Mouse (Mus musculus) 416B (cell line): ENCODE results near the gene Lrig1.
"Not testable (repeated sequence)": the region's sequence is repeated elsewhere in the genome, so short reads cannot be mapped to it uniquely, and the experiment has no call there.

Experiments
- DNase-seq: peaks from one replicate; pipeline ENCODE4 v3.0.0; 2011; ENCODE audit warnings: low read depth

Gene Lrig1

GRCm38 (mm10) chr6:94575526-94576166 is 124.3 kb downstream of the Lrig1 start:
- no peak for DNase-seq

DNA sequence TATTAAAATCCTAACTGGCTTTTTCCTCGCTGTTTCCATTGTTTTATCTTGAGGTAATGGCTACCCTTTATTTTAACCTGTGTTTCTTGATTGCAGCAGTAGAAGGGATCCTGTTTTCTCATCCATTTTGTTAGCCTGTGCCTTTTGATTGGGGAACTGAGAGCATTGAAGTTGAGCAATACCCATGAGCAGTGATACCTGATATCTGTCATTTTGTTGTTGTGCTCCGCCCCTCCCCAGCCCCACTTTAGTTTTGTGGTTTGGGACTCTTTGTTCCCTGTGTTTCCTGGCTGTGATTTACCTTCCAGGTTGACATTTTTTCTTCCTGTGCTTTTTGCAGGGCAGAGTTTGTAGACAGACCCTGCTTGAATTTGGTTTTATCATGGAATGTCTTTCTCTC is 131.9 kb downstream of the Lrig1 start:
- peak; percentile 18 for DNase-seq

DNA sequence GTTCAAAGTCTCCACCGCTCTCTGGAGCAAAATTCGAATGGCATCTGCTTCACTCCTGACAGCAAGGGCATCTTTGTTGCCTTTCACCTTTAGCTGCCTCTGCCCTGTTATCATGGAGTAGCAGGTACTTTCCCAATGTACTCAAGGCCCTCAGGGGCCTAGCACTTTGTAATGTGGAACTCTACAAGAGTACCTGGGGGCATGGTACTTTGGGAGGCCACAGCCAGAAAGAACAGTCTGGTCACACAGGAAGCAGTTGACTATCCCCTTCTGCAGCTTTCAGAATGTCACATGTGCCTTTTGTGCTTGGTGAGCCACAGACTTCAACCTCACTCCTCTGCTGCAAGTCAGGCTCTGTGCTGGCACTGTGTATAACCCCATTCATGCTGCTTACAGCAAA is 134.2 kb downstream of the Lrig1 start:
- no peak for DNase-seq

DNA sequence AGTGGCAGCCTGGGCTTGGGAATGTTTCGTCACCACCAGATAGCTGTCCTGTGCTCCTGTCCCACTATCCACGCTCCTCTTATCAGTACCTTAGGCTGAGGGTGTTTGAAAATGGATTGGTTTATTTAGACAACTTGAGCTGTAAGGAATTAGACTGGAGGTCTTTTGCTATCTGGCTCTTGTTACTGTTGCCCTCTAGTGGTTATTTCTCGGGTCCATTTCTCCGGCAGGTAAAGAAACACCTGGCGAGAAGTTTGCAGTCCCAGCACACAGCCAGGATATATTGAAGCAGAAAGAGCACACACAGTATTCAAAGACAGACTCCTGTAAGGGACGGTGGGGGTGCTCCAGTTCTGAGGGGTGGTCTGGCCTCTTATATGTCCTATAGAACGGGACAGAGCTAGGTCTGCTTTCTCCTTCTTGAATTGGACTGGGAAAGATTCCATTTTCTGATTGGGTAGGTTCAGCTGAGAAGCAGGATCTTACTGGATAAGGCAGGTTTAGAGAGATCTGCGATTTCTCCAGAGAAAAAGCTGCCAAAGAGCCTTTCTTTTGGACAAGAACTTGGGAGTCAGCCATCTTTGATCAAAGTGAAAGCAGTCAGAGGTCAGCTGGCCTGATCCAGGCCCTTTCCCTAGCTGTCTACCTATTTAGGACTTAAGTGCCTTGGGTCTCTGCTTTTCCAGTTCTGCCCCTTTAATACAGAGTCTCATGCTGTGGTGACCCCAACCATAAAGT is 136.6 kb downstream of the Lrig1 start:
- DNase-seq: no peak

GRCm38 (mm10) chr6:94561346-94561745 is 138.6 kb downstream of the Lrig1 start:
- no peak for DNase-seq

GRCm38 (mm10) chr6:94560896-94561295 is 139.1 kb downstream of the Lrig1 start:
- DNase-seq: no peak

GRCm38 (mm10) chr6:94558603-94559002 is 141.4 kb downstream of the Lrig1 start:
- DNase-seq: not testable (repeated sequence)
